Mouse (Mus musculus) kidney, adult 8-10 months (tissue): ENCODE results near the gene Ncf4.

Experiments
- DNase-seq, 2 experiments: peaks; one replicate each; pipeline ENCODE4 v3.0.0; 2022

Ncf4 gene

GRCm38 (mm10) chr15:78244695-78245492 lies at the start of gene Ncf4:
Gene Ncf4 (plus strand): TSS chr15:78244801.
- DNase-seq = peak in 1 of 2 experiments; percentile 8

- DNase-seq = no peak
These were observed 49.3 kb upstream of the Ncf4 start for GRCm38 (mm10) chr15:78195096-78195880.

- DNase-seq = no peak
These were observed 40.4 kb upstream of the Ncf4 start for GRCm38 (mm10) chr15:78204053-78204847.

- DNase-seq = peak in 1 of 2 experiments; percentile 10
These were observed 39.4 kb upstream of the Ncf4 start for GRCm38 (mm10) chr15:78205192-78205591.

GRCm38 (mm10) chr15:78206312-78206711 lies 38.3 kb upstream of the Ncf4 start, which contains the start of gene Pvalb:
Gene Pvalb (minus strand): TSS chr15:78206400.
- no peak for DNase-seq

GRCm38 (mm10) chr15:78210203-78210602 lies 34.4 kb upstream of the Ncf4 start:
- no peak for DNase-seq

GRCm38 (mm10) chr15:78211367-78211766 lies 33.2 kb upstream of the Ncf4 start:
- no peak for DNase-seq

- DNase-seq = no peak
These were observed 29.3 kb upstream of the Ncf4 start for GRCm38 (mm10) chr15:78215269-78215668.

- no peak for DNase-seq
These were observed 16.8 kb upstream of the Ncf4 start for GRCm38 (mm10) chr15:78227816-78228215.

- DNase-seq = no peak
These were observed 13.0 kb upstream of the Ncf4 start for GRCm38 (mm10) chr15:78231346-78232331.

- no peak for DNase-seq
These were observed 9.6 kb upstream of the Ncf4 start for GRCm38 (mm10) chr15:78234823-78235509.

GRCm38 (mm10) chr15:78239453-78239852 lies 5.1 kb upstream of the Ncf4 start:
- peak in 1 of 2 experiments; percentile 51 for DNase-seq

- no peak for DNase-seq
These were observed 4.5 kb upstream of the Ncf4 start for GRCm38 (mm10) chr15:78239956-78240617.

- no peak for DNase-seq
These were observed 3.3 kb upstream of the Ncf4 start for GRCm38 (mm10) chr15:78241335-78241734.

GRCm38 (mm10) chr15:78243061-78243460 lies 1.5 kb upstream of the Ncf4 start:
- DNase-seq = no peak

GRCm38 (mm10) chr15:78243774-78244173 lies 827 bp upstream of the Ncf4 start:
- no peak for DNase-seq

GRCm38 (mm10) chr15:78246143-78247116 lies 1.8 kb downstream of the Ncf4 start:
- no peak for DNase-seq

- DNase-seq = no peak
These were observed 3.1 kb downstream of the Ncf4 start for GRCm38 (mm10) chr15:78247659-78248058.

- DNase-seq = no peak
These were observed 3.8 kb downstream of the Ncf4 start for GRCm38 (mm10) chr15:78248410-78248809.
